Mouse (Mus musculus): ENCODE measurements around the gene Rfc3. TPM values are rescaled to one million over a fixed set of nuclear protein-coding genes. Genes with fewer than 3 reads are reported as not detected.

The Rfc3 gene
- polyA plus RNA-seq, 1 experiment from 2014 or later: 167 TPM

Other genes starting within 250 kb of the Rfc3 start
- not detected in 2 replicates for gene Gm42906, start 223.1 kb downstream of the Rfc3 start, polyA plus RNA-seq (2016; fragmentation: Nextera tagmentation; extraction: Ambion mirVana)
- 0.06 and 0.11 TPM in 2 replicates for gene Vmn2r18, start 45.2 kb downstream of the Rfc3 start, polyA plus RNA-seq (2016; fragmentation: Nextera tagmentation; extraction: Ambion mirVana)

Measured in limb, embryonic 10.5 days (tissue).